Mouse (Mus musculus) testis, postnatal 10 days (tissue): ENCODE data around the gene Cd63.
A peak's percentile ranks its signal among the peaks of the same experiment; 100 is the strongest.

Experiments used
- DNase-seq: peaks from one replicate; pipeline ENCODE4 v3.0.0; 2021; ENCODE audit warnings: low spot score

The Cd63 gene

GRCm38 (mm10) chr10:128929638-128930378 lies 29.0 kb downstream of the Cd63 start:
- no peak for DNase-seq

- DNase-seq, result no peak
Measured at GRCm38 (mm10) chr10:128931441-128931840, 30.7 kb downstream of the Cd63 start.

- DNase-seq, result peak; percentile 66
Measured at GRCm38 (mm10) chr10:128933574-128933973, 32.8 kb downstream of the Cd63 start, which contains the start of gene Itga7. Gene Itga7, plus strand, starts transcription at chr10:128933818.

- no peak for DNase-seq
Measured at GRCm38 (mm10) chr10:128933976-128934721, 33.4 kb downstream of the Cd63 start.

DNA sequence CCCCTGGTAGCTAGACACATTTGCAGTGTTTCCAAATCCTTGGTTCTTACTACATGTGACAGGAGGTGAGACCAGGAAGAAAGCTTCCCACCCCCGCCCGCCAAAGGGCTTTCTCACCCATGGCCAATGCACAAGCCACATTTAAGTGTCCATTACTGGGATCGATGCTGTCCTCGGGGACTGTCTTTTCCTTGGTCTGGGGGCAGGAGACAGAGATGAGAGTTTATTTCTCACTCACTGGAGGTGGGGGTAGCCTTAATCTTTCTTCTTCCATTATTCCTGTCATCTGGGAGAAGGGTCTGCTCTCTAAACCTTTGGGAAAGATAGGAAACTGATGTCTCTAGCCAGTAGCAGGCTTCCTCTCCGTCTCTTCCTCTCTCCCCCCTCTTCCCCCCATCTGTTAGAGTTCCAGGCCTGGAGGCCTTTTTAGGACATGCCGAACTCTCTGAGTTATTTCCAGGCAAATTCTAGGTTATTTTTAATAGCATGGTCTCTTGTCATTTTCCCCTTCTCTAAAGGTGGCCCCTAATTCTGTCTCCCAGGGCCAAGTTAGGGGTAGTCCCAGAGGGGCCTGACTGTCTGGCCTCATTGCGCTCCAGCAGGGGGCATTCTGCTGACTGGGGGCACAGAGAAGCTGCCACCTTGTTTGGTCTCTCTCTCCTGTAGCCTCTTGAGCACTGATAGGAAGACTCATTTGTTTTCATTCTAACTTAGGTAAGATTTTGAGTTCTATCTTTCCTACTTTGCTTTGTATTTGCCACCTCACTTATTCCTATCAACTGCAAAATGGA lies 34.4 kb downstream of the Cd63 start:
- no peak for DNase-seq

GRCm38 (mm10) chr10:128935826-128936440 lies 35.1 kb downstream of the Cd63 start:
- DNase-seq, result no peak

DNA sequence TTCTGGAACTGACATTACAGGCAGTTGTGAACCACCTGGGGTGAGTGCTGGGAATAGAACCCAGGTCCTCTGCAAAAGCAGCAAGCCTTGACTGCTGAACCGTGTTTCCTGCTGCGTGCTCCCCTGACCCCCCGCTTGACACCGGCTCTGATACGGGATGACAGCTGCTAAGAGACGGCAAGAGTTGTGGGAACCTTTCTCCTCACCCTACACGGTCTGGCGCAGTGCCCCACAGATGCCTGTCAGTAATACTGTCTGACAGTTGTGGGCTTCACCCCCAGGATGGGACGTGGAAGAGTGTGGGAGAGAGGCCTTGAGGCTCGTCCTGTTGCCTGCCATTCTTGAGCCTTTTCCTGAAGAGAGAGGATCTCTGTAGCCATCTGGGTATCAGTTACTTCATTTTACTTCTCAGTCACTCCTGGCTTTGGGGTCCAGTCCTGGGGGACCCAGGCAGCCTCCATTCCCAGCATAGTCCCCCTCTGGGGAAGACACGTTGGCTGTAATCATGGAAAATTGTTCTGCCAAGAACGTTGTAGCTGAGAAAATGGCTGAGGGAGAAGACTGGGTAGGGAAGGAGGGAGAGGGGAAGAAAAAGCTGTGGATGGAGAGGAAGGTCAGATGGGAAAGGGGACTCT lies 37.1 kb downstream of the Cd63 start:
- no peak for DNase-seq

GRCm38 (mm10) chr10:128938457-128938856 lies 37.7 kb downstream of the Cd63 start:
- no peak for DNase-seq

DNA sequence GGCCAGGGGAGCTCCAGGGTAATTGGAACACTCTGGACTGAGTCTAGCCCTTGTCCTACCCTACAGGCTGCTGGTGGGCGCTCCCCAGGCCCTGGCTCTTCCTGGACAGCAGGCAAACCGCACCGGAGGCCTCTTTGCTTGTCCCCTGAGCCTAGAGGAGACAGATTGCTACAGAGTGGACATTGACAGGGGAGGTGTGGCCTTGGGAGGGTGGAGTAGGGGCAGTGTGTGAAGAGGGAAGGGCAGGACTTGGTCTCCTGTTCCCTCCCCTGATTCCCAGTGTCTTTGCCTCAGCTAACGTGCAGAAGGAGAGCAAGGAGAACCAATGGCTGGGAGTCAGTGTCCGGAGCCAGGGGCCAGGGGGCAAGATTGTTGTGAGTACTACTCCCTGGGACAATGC lies 38.2 kb downstream of the Cd63 start:
- DNase-seq, result no peak

- DNase-seq, result no peak
Measured at GRCm38 (mm10) chr10:128940475-128941061, 39.8 kb downstream of the Cd63 start.

GRCm38 (mm10) chr10:128945675-128946074 lies 44.9 kb downstream of the Cd63 start:
- DNase-seq, result peak; percentile 63

DNA sequence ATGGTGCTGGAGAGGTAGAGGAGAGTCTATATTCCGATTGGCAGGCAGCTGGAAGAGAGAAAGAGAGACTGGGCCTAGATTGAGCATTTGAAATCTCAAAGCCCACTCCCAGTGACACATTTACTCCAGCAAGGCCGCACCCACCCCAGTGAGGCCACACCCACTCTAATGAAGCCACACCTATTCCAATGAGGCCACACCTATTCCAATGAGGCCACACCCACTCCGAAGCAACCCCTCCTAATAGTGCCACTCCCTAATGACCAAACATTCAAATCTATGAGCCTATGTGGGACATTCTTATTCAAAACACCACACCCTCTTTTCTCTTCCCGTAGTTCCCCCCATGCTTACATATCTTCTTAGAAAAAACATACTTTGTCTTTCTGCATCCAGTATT lies 46.7 kb downstream of the Cd63 start:
- no peak for DNase-seq

GRCm38 (mm10) chr10:128950208-128950887 lies 49.6 kb downstream of the Cd63 start:
- no peak for DNase-seq

DNA sequence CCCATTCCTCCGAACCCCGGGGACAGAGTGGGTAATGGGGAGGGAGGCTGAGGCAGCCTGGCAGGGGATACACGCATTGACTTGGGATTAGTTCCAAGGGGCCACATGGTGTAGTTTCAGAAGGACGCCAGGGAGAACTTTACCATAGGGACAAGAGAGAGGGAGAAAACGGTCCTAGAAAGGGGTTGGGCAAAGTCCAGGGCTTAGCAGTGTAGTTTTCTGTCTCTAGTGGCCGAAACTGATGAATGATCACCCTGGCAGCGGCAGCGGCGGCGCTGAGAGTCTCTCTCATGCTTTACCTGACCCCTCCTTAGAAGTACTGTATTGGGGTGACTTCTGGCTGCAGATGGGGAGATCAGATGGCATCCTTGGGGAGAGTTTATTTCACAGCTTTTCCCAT lies 57.6 kb downstream of the Cd63 start:
- no peak for DNase-seq

DNA sequence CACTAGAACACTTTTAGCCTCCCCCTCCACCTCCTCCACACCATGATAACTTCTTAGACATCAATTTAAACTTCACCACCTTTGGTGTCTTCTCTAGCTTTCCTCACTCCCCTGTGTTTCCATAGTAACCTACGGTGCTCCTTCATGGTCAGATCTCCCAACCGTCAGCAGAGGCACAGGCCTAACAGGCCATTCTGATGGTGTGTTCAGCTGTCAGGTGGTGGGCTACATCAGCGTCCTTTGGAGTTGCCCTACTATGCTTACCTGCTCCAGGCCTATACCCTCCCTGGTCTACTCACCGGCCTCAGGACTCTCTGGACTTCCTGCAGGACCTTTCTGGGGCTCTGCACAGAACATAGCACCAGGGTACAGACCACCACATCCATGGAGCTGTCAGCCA lies 59.4 kb downstream of the Cd63 start:
- no peak for DNase-seq

DNA sequence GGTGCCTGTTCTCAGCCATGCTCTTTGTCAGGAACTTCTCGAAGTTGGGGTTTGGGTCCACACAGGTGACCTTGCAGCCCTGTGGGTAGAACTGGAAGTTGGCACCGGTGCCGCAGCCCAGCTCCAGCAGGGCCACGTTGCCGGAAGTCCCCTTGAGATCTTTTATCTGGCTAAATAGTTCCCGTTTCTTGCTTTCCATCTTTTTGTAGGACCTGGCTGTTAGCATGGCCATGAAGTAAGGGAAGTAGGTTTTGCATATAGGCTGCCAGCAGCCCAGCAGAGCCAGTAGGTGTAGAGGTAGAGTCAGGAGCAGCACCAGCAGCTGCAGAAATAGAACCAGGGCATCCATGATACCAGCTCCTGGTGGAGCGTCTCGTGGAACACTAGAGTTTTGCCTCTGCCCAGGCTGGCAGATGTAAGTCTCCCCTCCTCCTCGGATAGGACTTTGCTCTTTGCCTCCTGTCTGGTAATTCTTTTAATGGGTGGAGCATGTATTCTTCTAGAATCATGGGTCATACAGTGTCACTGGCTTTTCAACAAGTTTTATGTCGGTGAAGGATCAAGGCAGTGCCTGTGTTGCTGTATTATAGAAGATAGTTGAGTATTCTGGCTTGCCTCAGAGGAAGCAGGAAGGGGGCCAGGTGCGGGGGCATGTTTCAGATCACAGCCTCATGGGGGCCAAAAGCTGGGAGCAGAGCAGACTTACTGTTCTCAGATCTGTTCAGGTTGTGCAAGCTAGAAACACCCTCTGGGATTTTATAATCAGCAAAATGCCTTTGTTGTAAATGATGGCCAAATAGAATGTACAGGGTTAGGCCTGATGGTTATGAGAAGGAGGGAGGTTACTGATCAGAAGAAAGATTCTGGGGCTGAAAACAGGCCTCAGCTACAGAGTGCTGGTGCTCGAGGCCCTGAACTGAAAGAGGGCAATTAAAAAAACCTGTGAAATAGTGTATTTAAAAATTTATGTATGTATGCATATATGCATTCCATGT lies 60.1 kb downstream of the Cd63 start, which contains the start of gene Mettl7b:
Gene Mettl7b, minus strand, starts transcription at position 399 of the 995 bp plus-strand sequence.
- no peak for DNase-seq
